Mouse (Mus musculus): ENCODE results near the gene Rgr.

The Rgr gene

GRCm38 (mm10) chr14:37048914-37049410 lies at the start of gene Rgr:
Gene Rgr (minus strand): TSS chr14:37048964.
- no peak for DNase-seq (ENCODE audit: low read depth, low spot score)

- DNase-seq (ENCODE audit: low read depth, low spot score), result no peak
Observed at GRCm38 (mm10) chr14:37097956-37098530, 49.3 kb upstream of the Rgr start, which contains the start of gene Cdhr1. Gene Cdhr1 (minus strand): TSS chr14:37098347.

- DNase-seq (ENCODE audit: low read depth, low spot score), result no peak
Observed at GRCm38 (mm10) chr14:37095556-37095955, 46.8 kb upstream of the Rgr start.

- DNase-seq (ENCODE audit: low read depth, low spot score), result no peak
Observed at GRCm38 (mm10) chr14:37094436-37094835, 45.7 kb upstream of the Rgr start.

GRCm38 (mm10) chr14:37083755-37084154 lies 35.0 kb upstream of the Rgr start:
- DNase-seq (ENCODE audit: low read depth, low spot score), result no peak

GRCm38 (mm10) chr14:37080724-37081123 lies 32.0 kb upstream of the Rgr start:
- no peak for DNase-seq (ENCODE audit: low read depth, low spot score)

- no peak for DNase-seq (ENCODE audit: low read depth, low spot score)
Observed at GRCm38 (mm10) chr14:37068516-37068915, 19.8 kb upstream of the Rgr start.

- DNase-seq (ENCODE audit: low read depth, low spot score), result no peak
Observed at GRCm38 (mm10) chr14:37067629-37068028, 18.9 kb upstream of the Rgr start, which contains the start of gene Lrit2. Gene Lrit2 (plus strand): TSS chr14:37067929.

GRCm38 (mm10) chr14:37066636-37067035 lies 17.9 kb upstream of the Rgr start:
- DNase-seq (ENCODE audit: low read depth, low spot score), result no peak

- DNase-seq (ENCODE audit: low read depth, low spot score), result no peak
Observed at GRCm38 (mm10) chr14:37064849-37065248, 16.1 kb upstream of the Rgr start.

- DNase-seq (ENCODE audit: low read depth, low spot score), result no peak
Observed at GRCm38 (mm10) chr14:37034432-37034831, 14.3 kb downstream of the Rgr start.

- DNase-seq (ENCODE audit: low read depth, low spot score), result peak; percentile 36
Observed at GRCm38 (mm10) chr14:37033241-37033640, 15.5 kb downstream of the Rgr start.

- DNase-seq (ENCODE audit: low read depth, low spot score), result no peak
Observed at GRCm38 (mm10) chr14:37032481-37033104, 16.2 kb downstream of the Rgr start.

GRCm38 (mm10) chr14:37028555-37028954 lies 20.2 kb downstream of the Rgr start:
- DNase-seq (ENCODE audit: low read depth, low spot score), result no peak

GRCm38 (mm10) chr14:37027951-37028350 lies 20.8 kb downstream of the Rgr start:
- no peak for DNase-seq (ENCODE audit: low read depth, low spot score)

GRCm38 (mm10) chr14:37027248-37027933 lies 21.4 kb downstream of the Rgr start:
- no peak for DNase-seq (ENCODE audit: low read depth, low spot score)

- no peak for DNase-seq (ENCODE audit: low read depth, low spot score)
Observed at GRCm38 (mm10) chr14:37015894-37016293, 32.9 kb downstream of the Rgr start.

GRCm38 (mm10) chr14:37013644-37014043 lies 35.1 kb downstream of the Rgr start:
- DNase-seq (ENCODE audit: low read depth, low spot score), result no peak

- DNase-seq (ENCODE audit: low read depth, low spot score), result no peak
Observed at GRCm38 (mm10) chr14:37009686-37010085, 39.1 kb downstream of the Rgr start.

- DNase-seq (ENCODE audit: low read depth, low spot score), result no peak
Observed at GRCm38 (mm10) chr14:37006489-37006888, 42.3 kb downstream of the Rgr start.

GRCm38 (mm10) chr14:37005865-37006264 lies 42.9 kb downstream of the Rgr start:
- no peak for DNase-seq (ENCODE audit: low read depth, low spot score)

GRCm38 (mm10) chr14:37003431-37004095 lies 45.2 kb downstream of the Rgr start:
- no peak for DNase-seq (ENCODE audit: low read depth, low spot score)
